Mouse (Mus musculus) left cerebral cortex, postnatal 25 days (tissue): ENCODE measurements around the gene Hist2h4. TPM values are rescaled to one million over a fixed set of nuclear protein-coding genes. Genes with fewer than 3 reads are reported as not detected.
"Not testable (repeated sequence)": the region's sequence is repeated elsewhere in the genome, so short reads cannot be mapped to it uniquely, and the experiment has no call there.

Experiments
- DNase-seq, 2 experiments: peaks; one replicate each; pipeline ENCODE4 v3.0.0; 2022; ENCODE audit warnings: low spot score in 2 of 2, mixed read lengths in 1 of 2
- intact Hi-C: fragments of 180-260 bp; cut with DNase I; formaldehyde crosslinking; loops from one replicate; pipeline ENCODE4 v1.15.1; 2025
- total RNA-seq, 2 experiments: library from RNA; stranded (reverse); gene quantifications; 2 replicates each; pipeline ENCODE4 v1.2.3; 2021

Gene Hist2h4
- total RNA-seq, 2 experiments from 2014 or later, result 25.6 to 30.9 TPM

DNA sequence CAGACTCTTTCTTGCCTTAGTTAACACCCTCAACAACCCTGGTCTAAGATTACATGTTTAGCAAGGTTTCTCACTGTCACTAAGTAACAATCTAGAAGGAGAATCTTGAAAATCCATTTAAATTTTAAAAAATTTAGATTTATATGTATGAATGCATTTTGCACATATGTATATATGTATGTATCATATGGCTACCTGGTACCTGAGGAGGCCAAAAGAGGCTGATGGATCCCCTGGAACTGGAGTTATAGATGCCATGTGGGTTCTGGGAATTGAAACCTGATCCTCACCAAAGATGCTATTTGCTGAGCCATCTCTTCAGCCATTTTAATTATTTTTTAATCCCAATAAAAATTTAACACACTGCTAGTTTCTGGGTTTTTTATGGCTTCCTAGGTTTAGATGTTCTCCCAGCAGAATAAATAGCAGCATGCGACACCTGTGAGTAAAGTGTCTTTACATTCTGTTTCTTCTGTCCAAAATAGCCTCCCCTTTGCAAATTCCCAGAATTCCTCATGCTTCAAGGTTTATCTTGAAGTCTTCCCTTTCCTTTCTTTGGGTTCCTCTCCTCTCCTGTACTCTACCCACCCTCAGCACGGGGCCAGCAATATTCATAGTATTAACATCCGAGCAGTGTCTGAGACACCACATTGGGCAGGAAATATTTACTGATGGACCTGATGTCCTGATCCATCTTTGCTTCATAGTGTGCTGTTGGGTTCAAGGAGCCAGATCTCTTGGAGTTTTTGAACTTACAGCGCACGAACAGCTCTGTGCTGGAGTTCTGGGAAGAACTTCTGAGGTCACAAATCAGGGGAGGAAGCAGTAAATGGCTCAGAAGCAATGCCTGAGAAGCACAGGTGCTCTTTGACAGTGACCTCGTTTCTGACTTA is 14.7 kb downstream of the Hist2h4 start:
- intact Hi-C loops, result no loop called here
- no peak for DNase-seq

DNA sequence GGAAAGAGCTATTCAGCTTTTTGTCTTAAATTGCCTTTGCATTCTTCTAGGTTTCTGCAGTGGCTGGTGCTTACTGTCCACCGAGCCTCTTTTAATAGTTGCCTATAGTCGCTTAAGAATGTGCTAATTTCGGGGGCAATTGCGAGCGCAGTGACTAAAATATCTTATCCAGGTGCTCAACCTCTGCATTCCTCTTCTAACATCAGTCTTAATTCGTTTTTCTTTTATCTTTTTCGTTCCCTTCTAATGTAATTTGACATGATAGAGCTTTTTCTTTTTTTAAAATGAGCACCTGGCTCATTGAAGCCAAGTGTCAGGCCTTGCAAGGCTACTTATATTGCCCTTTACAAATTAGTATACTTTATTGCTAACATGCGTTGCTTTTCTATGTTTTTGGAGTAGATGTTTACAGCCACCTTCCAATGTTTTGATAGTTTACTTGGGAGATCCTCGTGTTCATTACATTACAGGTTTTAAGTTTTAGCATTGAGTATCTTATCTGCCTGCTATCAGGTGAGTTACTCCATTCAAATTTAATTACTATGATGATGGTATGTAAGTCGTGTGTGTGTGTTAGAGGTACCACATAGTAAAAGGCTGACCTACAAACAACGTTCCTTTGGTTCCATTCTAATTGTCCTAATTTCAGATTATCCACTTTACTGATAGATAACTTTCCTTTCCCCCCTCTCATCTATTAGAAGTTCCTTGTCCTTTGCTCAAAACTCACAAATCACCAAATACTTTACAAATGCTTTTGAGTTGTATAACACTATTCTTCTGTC is 15.6 kb downstream of the Hist2h4 start:
- intact Hi-C loops, result no loop called here
- no peak for DNase-seq

DNA sequence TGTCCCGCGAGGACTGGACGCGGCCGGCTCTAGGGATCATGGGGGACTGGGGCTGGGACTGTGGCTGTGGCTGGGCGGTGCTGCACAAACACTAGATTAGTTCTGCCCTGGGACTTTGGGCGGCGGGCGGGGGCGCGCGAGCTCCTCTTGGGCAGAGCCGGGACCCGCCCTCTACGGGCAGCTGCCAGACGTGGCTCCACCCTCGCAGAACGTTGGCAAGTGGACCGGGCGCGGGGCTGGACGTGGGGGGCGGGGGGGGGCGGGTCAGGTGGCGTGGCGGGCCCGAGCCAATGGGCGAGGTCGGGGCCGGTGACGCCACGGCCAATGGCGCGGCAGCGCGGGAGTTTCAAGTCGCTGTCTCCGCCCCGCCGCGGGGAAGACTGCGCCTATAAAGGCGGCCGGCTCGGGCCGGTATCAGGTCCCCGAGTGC is 16.7 kb downstream of the Hist2h4 start, which contains the start of gene Hist2h3c1:
Gene Hist2h3c1 (plus strand): TSS at position 259 of the 430 bp plus-strand sequence.
- intact Hi-C loops, DNase-seq: not testable (repeated sequence)

DNA sequence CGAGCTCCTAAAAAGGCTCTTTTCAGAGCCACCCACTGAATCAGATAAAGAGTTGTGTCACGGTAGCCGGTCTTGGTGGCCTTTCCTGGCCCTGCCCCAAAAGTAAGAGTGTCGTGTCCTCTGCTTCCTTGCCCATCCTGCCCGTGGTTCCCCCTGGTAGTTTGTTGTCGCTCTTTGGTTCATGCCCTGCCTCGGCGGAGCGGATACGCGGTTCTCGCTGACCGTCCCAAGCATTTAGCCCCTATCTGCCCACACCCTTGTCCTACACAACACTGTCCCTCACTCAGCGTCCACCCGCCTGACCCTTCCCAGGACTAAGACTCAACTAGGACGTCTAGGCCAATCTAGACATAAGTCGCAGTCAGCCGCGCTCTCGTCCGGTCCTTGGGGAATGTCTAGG is 17.1 kb downstream of the Hist2h4 start:
- intact Hi-C loops, DNase-seq: not testable (repeated sequence)

DNA sequence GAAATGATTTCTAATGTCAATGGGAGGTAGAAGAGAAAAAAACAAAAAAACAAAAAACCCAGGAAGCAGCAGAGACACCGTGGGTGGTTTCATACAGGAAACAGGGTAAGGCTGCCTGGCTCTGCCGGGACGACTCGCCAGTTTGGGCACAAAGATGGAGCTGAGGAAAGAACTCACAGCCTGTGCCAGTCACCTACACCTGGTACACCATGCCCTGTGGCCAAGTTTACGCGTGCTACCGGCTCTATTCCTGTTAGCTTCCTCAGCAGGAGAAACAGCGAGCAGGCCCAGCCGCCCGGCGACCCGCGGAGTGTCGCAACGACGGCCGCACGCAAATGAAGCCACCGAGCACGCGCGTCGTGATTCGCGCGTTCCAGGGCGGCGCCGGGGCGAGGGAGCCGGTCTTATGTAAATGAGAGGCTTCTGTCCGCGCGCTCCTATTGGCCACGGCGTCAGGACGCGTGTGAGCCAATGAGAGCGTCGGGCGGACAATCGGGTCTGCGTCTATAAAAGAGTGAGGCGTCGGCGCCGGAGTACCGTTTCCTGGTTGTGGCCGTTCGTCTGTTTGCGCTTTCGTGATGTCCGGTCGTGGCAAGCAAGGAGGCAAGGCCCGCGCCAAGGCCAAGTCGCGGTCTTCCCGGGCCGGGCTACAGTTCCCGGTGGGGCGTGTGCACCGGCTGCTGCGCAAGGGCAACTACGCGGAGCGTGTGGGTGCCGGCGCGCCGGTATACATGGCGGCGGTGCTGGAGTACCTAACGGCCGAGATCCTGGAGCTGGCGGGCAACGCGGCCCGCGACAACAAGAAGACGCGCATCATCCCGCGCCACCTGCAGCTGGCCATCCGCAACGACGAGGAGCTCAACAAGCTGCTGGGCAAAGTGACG is 17.9 kb downstream of the Hist2h4 start, which contains the start of gene Hist2h2aa1:
Gene Hist2h2aa1 (plus strand): TSS at position 495 of the 884 bp plus-strand sequence.
- intact Hi-C loops, result not testable (repeated sequence)

DNA sequence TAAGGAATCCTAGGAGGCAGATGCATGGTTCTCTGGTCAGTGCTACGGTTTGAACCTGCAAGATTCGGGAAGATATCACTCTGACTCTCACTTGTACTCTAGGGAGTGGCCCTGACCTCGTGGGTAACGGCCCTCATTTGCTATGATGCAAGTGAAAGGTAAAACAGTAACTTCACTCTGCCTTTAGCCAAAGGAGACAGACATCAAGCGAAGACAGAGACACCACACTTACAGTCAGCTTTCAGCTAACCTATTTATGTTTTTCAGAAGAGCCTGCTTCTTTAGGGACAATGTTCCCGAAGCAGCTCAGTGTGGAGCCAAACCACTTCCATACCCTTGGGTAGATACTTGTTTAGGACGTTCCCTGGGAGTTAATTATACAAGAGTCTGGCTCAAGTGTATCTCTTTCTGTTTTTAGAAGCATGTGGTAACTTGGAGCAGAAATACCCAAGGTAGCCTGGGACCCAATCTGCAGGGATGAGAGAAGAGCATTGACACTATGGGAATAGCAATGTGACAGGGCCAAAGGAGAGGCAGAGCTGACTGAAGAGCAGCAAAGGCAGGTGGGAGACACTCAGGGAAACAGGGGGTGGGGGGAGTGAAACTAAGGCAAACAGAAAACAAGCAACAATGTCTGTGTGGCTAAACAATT is 19.1 kb downstream of the Hist2h4 start:
- no peak for DNase-seq
- intact Hi-C loops, result no loop called here

More for the DNA sequence above, 17.9 kb downstream of the Hist2h4 start, which contains the start of gene Hist2h2aa1:
- peak; percentile 89 to 90 for DNase-seq

DNA sequence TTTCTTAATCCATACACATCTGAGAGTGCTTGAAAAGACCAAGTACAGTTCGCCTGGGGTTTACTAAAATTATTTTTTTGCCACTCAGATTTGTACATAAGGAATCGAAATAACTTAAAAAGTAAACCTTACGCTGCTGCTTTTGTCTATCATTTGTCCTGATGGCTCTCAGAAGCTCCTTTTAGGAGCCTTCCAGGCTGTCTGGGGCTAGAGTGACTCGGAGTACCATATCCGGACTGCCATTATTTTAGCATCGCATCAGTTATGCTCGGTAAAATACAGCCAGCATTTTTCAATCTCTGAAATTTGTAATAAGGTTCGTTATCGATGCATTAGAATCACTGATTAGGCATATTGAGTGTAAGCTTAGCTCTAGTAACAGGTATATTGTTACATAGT is 22.3 kb downstream of the Hist2h4 start:
- DNase-seq, result no peak
- intact Hi-C loops, result no loop called here

DNA sequence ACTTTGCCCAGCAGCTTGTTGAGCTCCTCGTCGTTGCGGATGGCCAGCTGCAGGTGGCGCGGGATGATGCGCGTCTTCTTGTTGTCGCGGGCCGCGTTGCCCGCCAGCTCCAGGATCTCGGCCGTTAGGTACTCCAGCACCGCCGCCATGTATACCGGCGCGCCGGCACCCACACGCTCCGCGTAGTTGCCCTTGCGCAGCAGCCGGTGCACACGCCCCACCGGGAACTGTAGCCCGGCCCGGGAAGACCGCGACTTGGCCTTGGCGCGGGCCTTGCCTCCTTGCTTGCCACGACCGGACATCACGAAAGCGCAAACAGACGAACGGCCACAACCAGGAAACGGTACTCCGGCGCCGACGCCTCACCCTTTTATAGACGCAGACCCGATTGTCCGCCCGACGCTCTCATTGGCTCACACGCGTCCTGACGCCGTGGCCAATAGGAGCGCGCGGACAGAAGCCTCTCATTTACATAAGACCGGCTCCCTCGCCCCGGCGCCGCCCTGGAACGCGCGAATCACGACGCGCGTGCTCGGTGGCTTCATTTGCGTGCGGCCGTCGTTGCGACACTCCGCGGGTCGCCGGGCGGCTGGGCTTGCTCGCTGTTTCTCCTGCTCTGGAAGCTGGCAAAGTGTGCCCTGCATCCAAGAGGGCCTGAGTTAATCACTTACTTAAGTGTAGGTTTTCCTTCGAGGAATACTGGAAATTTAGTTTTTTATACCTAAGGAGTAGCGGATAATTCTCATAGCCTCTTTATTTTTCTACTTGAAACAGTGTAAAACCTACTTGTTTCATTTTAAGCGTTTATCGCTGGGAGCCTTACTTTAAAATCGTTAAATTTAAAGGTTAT is 22.9 kb downstream of the Hist2h4 start, which contains the start of gene Hist2h2aa2:
Gene Hist2h2aa2 (minus strand): TSS at position 328 of the 850 bp plus-strand sequence.
- intact Hi-C loops, result not testable (repeated sequence)
- peak; percentile 97 to 98 for DNase-seq

DNA sequence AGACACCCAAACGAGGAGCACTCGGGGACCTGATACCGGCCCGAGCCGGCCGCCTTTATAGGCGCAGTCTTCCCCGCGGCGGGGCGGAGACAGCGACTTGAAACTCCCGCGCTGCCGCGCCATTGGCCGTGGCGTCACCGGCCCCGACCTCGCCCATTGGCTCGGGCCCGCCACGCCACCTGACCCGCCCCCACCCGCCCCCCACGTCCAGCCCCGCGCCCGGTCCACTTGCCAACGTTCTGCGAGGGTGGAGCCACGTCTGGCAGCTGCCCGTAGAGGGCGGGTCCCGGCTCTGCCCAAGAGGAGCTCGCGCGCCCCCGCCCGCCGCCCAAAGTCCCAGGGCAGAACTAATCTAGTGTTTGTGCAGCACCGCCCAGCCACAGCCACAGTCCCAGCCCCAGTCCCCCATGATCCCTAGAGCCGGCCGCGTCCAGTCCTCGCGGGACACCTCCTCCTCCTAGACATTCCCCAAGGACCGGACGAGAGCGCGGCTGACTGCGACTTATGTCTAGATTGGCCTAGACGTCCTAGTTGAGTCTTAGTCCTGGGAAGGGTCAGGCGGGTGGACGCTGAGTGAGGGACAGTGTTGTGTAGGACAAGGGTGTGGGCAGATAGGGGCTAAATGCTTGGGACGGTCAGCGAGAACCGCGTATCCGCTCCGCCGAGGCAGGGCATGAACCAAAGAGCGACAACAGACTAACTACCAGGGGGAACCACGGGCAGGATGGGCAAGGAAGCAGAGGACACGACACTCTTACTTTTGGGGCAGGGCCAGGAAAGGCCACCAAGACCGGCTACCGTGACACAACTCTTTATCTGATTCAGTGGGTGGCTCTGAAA is 23.9 kb downstream of the Hist2h4 start, which contains the start of gene Hist2h3c2:
Gene Hist2h3c2 (minus strand): TSS at position 174 of the 840 bp plus-strand sequence.
- peak; percentile 33 to 62 for DNase-seq
- intact Hi-C loops, result not testable (repeated sequence)

DNA sequence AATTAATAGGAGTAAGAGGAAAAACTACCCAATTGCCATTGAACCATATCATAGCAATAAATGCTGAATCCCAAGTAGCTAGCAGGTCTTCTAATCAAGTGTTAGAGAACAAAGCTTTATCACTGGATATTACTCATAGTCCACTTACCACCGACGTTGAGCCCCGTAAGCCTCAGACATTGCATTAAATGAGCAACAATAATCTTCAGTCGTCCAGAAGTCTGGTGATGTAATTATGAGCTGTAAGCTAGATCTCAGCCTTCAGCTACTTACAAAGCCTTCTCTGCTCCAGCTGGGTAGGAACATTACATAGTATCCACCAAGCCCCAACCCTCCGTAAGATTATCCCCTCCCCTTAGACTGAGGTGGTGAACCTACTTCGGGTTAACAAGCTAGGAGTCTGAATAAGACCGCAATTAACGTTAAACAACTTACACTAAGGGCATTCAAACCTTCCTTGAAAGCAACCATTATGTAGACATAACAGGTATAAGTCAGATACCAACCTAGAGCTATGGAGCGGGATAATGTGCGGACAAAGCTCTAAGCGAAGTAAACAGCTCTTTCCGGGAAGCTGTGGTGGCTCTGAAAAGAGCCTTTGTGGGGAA is 25.1 kb downstream of the Hist2h4 start:
- DNase-seq, result no peak
- intact Hi-C loops, result no loop called here

DNA sequence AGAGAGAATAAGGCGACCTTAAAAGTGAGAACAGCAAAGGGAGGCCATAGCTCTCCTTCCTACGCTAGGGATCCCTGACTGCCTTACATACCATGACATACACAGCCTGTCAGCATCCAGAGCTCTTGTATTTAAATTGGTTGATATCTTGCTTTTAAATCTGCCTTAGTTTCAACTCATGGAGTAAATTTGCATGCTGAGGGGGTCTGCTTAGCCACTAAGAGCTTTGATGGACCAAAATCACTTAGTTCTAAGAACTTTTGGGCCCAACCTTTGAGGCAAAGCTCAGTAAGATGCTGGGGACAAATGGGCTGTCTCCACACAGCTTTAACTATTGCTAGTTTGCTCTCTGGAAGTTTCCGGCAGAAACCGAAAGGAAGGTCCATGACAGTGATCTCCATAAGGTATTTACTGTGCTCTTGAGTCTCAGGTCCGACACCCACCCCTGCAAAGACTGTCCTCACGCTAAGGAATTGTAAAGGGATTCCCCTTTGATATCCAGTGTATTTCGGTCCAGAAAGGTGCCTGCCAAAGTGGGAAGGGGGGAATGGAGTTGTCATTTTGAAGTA is 25.7 kb downstream of the Hist2h4 start:
- intact Hi-C loops, result no loop called here
- no peak for DNase-seq

DNA sequence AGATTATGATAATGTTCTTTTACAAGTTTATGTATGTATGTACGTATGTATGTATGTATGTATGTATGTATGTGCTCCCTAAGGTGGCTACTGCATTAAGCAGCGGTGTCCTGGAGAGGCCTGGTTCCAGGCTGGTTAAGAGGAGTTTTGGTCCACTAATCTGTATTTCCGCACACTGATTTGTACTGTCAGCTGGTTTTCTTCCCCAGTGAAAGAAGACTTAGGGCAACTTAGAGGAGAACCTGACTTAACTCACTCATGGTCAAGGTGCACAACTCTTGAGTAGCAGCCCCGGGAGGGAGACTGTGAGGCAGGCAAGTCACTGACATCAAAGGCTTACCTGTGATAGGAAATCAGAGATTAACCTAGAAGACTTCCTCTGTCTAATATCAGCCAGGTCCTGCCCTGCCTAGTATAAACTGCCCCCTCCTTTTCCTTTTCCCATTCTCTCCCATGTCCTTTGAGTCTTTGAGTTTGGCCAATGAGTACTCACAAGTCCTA is 26.2 kb downstream of the Hist2h4 start:
- intact Hi-C loops, result no loop called here
- no peak for DNase-seq

DNA sequence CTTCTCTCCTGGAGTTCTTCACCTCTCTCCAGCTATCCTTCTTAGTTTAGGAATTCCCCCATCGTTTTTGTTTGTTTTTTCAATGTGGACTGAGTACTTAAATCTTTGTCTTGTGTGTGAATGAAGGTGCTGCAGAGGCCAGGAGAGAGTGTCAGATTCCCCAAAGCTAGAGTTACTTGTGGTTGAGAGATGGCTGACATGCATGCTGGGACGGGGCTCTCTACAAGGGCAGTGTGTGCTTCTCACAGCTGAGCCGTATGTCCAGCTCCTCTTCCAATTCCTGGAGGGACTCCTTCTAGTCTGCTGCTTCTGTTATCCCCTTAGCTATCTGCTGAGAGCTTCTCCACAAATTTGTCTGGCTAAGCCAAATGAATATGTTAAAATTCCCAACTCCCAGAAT is 27.3 kb downstream of the Hist2h4 start:
- no peak for DNase-seq
- intact Hi-C loops, result no loop called here

DNA sequence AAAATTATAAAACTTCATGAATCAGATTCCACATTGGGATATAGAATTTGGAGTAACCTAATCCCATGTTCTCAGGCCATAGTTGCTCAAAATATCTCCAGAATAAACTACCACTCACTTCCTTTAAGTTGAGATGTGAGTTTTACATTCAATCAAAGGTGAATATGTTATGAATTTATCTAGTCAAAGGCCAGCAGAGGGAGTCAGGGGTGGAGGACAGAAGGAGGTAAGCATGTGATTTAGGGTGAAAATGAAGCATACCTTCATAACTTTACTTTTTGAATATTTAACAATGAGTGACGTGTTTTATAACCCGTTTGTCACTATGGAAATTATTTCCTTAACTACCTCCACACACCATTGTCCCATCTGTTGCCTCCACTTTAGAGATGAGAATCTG is 28.2 kb downstream of the Hist2h4 start:
- intact Hi-C loops, result no loop called here
- DNase-seq, result no peak

DNA sequence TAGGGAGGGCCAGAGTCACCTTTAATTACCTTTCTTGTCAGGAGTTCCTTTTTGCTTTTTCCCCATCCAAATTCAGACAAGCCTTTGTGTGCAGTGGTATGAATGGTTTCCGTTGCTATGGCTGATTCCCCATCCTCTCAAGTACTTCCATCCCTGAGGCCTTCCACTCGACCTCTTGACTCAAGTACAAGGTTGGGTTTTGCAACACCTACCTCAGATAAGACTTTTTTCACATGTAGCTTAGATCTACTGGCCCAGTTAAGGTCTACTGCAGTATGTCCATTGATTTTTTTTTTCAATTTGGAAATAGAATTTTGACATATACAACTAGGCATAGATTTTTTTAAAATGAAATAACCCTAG is 31.4 kb downstream of the Hist2h4 start:
- no peak for DNase-seq
- intact Hi-C loops, result no loop called here
